Mouse (Mus musculus) ES-Bruce4 (cell line): ENCODE results near the gene Cabin1.

Experiments
- CTCF ChIP-seq: IDR thresholded peaks from one replicate; pipeline ENCODE4 v1.8.1; 2011; ENCODE audit warnings: low read depth, low read length
- POLR2A ChIP-seq: IDR thresholded peaks from one replicate; pipeline ENCODE4 v1.8.1; 2011; ENCODE audit warnings: low read length; ENCODE audit not compliant: insufficient read depth

GRCm38 (mm10) chr10:75632633-75633032 lies 131.5 kb downstream of the Cabin1 start:
- TF ChIP-seq POLR2A: no peak
- no peak for TF ChIP-seq CTCF
